Mouse (Mus musculus) CD4-positive, CD25-positive, alpha-beta regulatory T cell, adult 2 months (primary cell): Measurements from ENCODE around the gene Yeats2.

Experiments
- DNase-seq: peaks from one replicate; pipeline ENCODE4 v3.0.0-alpha.2; 2012; ENCODE audit warnings: low read depth, low spot score

The Yeats2 gene

DNA sequence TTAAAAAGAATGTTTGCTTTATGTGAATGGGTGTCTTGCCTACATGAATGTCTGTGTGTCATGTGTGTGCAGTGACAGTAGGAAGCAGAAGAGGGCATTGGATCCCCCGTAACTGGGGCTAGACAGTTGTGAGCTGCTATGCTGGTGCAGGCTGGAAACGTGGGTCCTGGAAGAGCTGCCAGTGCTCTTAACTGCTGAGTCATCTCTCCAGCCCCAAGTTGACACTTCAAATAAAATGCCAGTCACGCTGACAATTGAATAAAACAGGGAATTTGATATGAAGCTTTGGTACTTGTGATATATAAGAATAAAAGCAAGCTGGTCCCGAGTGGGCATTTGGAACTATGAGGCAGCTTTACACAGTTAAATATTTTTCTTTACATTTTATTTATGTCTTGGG lies 139.4 kb downstream of the Yeats2 start:
- no peak for DNase-seq
